Mouse (Mus musculus) colon, adult 2 months (tissue): Measurements from ENCODE around the gene Kcnj13. TPM values are rescaled to one million over a fixed set of nuclear protein-coding genes. Genes with fewer than 3 reads are reported as not detected.

Source experiments
- polyA plus RNA-seq: library from polyadenylated mRNA; depleted of rRNA; stranded (reverse); fragments of >200 nt; gene quantifications from 2 replicates; pipeline ENCODE4 v1.2.3, GENCODE M21; 2012; rRNA removed

The Kcnj13 gene
- polyA plus RNA-seq = not detected in 2 replicates

DNA sequence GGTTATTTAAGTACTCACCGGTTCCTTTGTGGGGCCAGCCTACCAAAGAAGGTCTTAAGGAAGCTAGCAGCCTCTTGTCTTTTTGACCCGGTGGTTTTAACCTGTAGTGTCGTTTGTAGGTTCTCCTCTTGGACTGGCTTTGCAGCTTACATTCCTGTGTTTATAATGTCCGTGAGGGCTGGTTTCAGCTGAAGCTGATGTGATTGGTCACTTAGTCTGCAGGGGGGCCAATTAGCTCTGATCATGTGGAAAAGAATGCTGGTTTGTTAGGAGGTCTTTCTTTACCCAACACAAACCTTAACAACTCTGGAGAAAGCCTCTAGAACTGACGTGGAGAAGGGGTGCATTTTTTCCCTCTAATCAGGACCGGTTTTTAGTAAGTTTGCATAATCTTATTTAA is at the start of gene Kcnj13:
TSS of gene Kcnj13 (minus strand) at position 136 of the 400 bp plus-strand sequence.

Other genes with a start within 250 kb of the Kcnj13 start
- 0.12 and 0.15 TPM in 2 replicates for gene Ecel1, start 238.2 kb downstream of the Kcnj13 start, polyA plus RNA-seq
- not detected in 2 replicates for gene Prss56, start 211.4 kb downstream of the Kcnj13 start, polyA plus RNA-seq
- gene Chrnd, start 204.1 kb downstream of the Kcnj13 start, polyA plus RNA-seq = not detected in 2 replicates
- not detected in 2 replicates for gene Chrng, start 190.1 kb downstream of the Kcnj13 start, polyA plus RNA-seq
- gene Eif4e2, start 180.8 kb downstream of the Kcnj13 start, polyA plus RNA-seq = 28.4 and 34.6 TPM in 2 replicates
- 2.9 and 3.3 TPM in 2 replicates for gene Efhd1, start 130.4 kb downstream of the Kcnj13 start, polyA plus RNA-seq
- gene Gigyf2, start 67.7 kb downstream of the Kcnj13 start, polyA plus RNA-seq = 24.0 and 24.7 TPM in 2 replicates
- not detected in 2 replicates for gene Snorc, start 75.5 kb upstream of the Kcnj13 start, polyA plus RNA-seq
- gene Neu2, start 115.2 kb upstream of the Kcnj13 start, polyA plus RNA-seq = 1.5 and 2.9 TPM in 2 replicates
- gene Ngef, start 179.1 kb upstream of the Kcnj13 start, polyA plus RNA-seq = 15.9 and 25.6 TPM in 2 replicates
- 20.4 and 21.3 TPM in 2 replicates for gene Inpp5d, start 225.6 kb upstream of the Kcnj13 start, polyA plus RNA-seq